Mouse (Mus musculus): Measurements from ENCODE around the gene Wdr76. TPM values are rescaled to one million over a fixed set of nuclear protein-coding genes. Genes with fewer than 3 reads are reported as not detected.
"Not testable (repeated sequence)": the region's sequence is repeated elsewhere in the genome, so short reads cannot be mapped to it uniquely, and the experiment has no call there.

Wdr76 gene
- polyA plus RNA-seq, 1 experiment from 2014 or later, result 6.4 TPM

- H3K4me3 ChIP-seq (replicated peaks); H3K4me1 ChIP-seq (replicated peaks); H3K4me2 ChIP-seq (replicated peaks); ATAC-seq; H3K27me3 ChIP-seq; H3K27ac ChIP-seq; H3K9ac ChIP-seq (replicated peaks); H3K9me3 ChIP-seq; H3K36me3 ChIP-seq: not testable (repeated sequence)
- 90% methylated on average over 2 of the region's 2 CpGs for WGBS
Measured at GRCm38 (mm10) chr2:121484403-121484802, 22.1 kb upstream of the Wdr76 start.

- H3K4me3 ChIP-seq (replicated peaks); H3K4me1 ChIP-seq (replicated peaks); H3K9me3 ChIP-seq; H3K27me3 ChIP-seq; H3K27ac ChIP-seq; H3K36me3 ChIP-seq; H3K4me2 ChIP-seq (replicated peaks); H3K9ac ChIP-seq (replicated peaks); ATAC-seq: not testable (repeated sequence)
- 85% methylated on average over 3 of the region's 6 CpGs for WGBS
Measured at GRCm38 (mm10) chr2:121501550-121501949, 5.0 kb upstream of the Wdr76 start.

DNA sequence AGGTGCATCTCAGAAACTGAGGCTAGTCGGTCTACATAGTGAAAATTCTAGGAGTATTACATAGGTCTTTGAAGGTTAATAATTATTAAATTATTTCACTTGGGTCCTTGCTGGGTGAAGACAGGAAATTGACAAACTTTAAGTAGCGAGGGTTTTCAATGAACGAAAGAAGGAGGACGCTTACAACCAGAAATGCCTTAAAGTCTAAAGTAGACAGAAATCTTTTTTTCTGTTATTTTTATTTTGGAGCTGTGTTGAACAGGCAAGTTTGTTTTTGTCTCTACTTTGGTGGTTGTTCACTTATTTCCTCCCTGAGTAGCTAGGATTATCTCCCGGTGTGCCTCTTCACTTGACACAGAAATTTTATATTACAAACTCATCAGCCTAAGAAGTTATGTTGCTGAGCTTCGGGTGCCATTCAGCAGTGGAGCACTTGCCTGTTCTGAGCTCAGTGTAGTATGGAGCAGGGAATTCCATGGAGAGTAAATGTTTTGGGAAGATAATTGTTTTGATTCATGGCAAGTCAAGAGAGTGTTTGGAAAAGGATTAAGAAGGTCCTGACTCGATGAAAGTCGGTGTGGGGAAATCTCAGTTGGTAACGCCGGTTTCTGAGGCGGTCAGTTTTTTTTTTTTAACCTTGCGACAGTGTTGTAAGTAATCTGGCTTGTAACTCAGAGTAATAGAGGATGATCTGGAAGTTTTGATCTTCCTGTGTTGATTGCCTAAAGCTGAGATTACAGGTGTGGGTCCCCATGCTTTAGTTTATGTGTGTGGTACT is 839 bp downstream of the Wdr76 start:
- H3K27me3 ChIP-seq, result no peaks in the 10 kb centered on the region
- H3K4me3 ChIP-seq (replicated peaks), result peak overlapping the region; percentile 61
- 18% methylated on average over 12 of the region's 12 CpGs for WGBS
- H3K27ac ChIP-seq, result no peak overlapping the region
- H3K4me2 ChIP-seq (replicated peaks), result peak overlapping the region; percentile 64
- peaks cover 21% of the 10 kb centered on the region for H3K4me1 ChIP-seq (replicated peaks)
- H3K36me3 ChIP-seq, result peaks cover 16% of the 10 kb centered on the region
- no peak for ATAC-seq
- H3K9me3 ChIP-seq, result no peaks in the 10 kb centered on the region
- peak overlapping the region; percentile 70 for H3K9ac ChIP-seq (replicated peaks)

DNA sequence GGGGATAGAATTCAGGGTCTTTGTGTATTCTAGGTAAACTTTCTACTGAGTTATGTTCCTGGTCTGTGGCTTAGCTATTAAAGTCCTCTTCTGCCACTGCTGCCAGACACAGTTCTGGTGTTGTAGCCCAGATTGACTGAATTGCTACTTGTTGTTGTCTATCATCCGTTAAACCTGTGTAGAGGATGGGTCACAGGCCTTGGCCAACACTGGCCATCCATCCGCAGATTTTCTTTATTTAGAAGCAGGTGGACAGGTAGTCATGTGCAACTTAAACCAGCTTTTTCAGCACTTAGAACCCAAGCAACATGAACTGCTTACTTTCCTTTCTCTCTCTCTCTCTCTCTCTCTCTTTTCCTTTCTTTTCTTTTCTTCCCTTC is 1.4 kb downstream of the Wdr76 start:
- no peak for ATAC-seq
- Histone ChIP-seq H3K4me1 (replicated peaks) (peaks cover 21% of the 10 kb centered on the region), H3K36me3 (peaks cover 16% of the 10 kb centered on the region), H3K27ac (no peak overlapping the region), H3K4me3 (replicated peaks) (peak overlapping the region; percentile 61), H3K9me3 (no peaks in the 10 kb centered on the region), H3K9ac (replicated peaks) (peak overlapping the region; percentile 70; the same call in 1 of the 2 replicates), H3K27me3 (no peaks in the 10 kb centered on the region), H3K4me2 (replicated peaks) (peak overlapping the region; percentile 64)
- 91% methylated on average over 2 of the region's 2 CpGs for WGBS

- peak overlapping the region; percentile 51 for H3K4me2 ChIP-seq (replicated peaks)
- peak; percentile 55 for ATAC-seq
- no peaks in the 10 kb centered on the region for H3K9me3 ChIP-seq
- H3K27ac ChIP-seq, result no peak overlapping the region
- H3K27me3 ChIP-seq, result no peaks in the 10 kb centered on the region
- H3K4me1 ChIP-seq (replicated peaks), result peaks cover 21% of the 10 kb centered on the region
- H3K9ac ChIP-seq (replicated peaks), result peak overlapping the region; percentile 52
- H3K4me3 ChIP-seq (replicated peaks), result peak overlapping the region; percentile 34
- 19% methylated on average over 16 of the region's 16 CpGs for WGBS
- peaks cover 13% of the 10 kb centered on the region for H3K36me3 ChIP-seq
Measured at GRCm38 (mm10) chr2:121509584-121509983, 3.1 kb downstream of the Wdr76 start.

- Histone ChIP-seq H3K27ac (no peak overlapping the region), H3K36me3 (peaks cover 13% of the 10 kb centered on the region), H3K9me3 (no peaks in the 10 kb centered on the region), H3K4me2 (replicated peaks) (no peak overlapping the region), H3K4me3 (replicated peaks) (no peak overlapping the region), H3K27me3 (no peaks in the 10 kb centered on the region), H3K9ac (replicated peaks) (no peak overlapping the region), H3K4me1 (replicated peaks) (peaks cover 18% of the 10 kb centered on the region)
- no peak for ATAC-seq
- WGBS, result 94% methylated on average over 8 of the region's 8 CpGs
Measured at GRCm38 (mm10) chr2:121511401-121511800, 4.9 kb downstream of the Wdr76 start.

- H3K36me3 ChIP-seq, result peaks cover 16% of the 10 kb centered on the region
- not testable (repeated sequence) for H3K27me3 ChIP-seq; H3K4me2 ChIP-seq (replicated peaks); H3K4me3 ChIP-seq (replicated peaks); H3K9ac ChIP-seq (replicated peaks); ATAC-seq; H3K4me1 ChIP-seq (replicated peaks); H3K27ac ChIP-seq; H3K9me3 ChIP-seq
- WGBS, result 95% methylated on average over 4 of the region's 5 CpGs
Measured at GRCm38 (mm10) chr2:121512991-121513765, 6.7 kb downstream of the Wdr76 start.

GRCm38 (mm10) chr2:121514211-121514610 is 7.7 kb downstream of the Wdr76 start:
- Histone ChIP-seq H3K27ac (no peak overlapping the region), H3K9me3 (no peaks in the 10 kb centered on the region), H3K9ac (replicated peaks) (no peak overlapping the region), H3K4me3 (replicated peaks) (no peak overlapping the region), H3K27me3 (no peaks in the 10 kb centered on the region), H3K4me1 (replicated peaks) (peaks cover 5% of the 10 kb centered on the region), H3K4me2 (replicated peaks) (no peak overlapping the region), H3K36me3 (peaks cover 20% of the 10 kb centered on the region)
- 94% methylated on average over 4 of the region's 4 CpGs for WGBS
- ATAC-seq, result no peak

DNA sequence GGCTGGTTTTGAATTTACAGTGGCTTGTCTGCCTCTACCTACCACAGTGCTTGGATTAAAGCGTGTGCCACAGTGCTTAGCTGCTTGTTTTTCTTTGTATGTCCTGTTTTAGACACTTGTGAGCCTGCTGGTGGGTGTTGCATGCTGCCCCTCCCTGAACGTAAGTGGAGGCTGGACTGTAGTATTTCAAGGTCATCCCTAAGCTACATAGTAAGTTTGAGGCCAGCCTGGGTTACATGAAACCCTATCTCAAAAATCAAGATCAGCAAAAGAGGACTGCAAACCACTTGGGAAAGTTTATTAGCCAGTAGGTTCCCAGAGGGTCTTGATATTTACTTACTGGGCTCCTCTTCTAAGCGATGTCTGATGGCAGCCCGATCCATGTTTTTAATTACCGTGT is 11.6 kb downstream of the Wdr76 start:
- 94% methylated on average over 5 of the region's 5 CpGs for WGBS
- Histone ChIP-seq H3K27ac (no peak overlapping the region), H3K36me3 (peaks cover 11% of the 10 kb centered on the region), H3K27me3 (no peaks in the 10 kb centered on the region), H3K4me3 (replicated peaks) (no peak overlapping the region), H3K4me1 (replicated peaks) (no peaks in the 10 kb centered on the region), H3K9me3 (no peaks in the 10 kb centered on the region), H3K4me2 (replicated peaks) (no peak overlapping the region), H3K9ac (replicated peaks) (no peak overlapping the region)
- ATAC-seq, result no peak

DNA sequence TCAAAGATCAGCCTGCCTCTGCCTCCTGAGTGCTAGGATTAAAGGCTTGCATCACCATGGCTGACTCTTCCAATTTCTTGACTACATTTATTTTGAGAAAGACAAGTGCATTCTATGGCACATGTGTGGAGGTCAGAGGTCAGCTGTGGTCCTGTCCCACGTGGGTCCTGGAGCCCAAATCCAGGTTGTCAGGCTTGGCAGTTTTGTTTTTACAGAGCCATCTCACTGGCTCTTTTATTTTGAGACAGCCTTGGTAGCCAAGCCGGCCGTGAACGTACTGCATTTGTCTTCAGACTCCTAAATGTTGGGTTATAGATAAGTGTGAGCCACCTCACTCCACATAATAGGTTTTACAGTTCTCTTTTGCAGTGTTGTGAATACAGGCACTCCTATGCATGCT is 12.2 kb downstream of the Wdr76 start:
- H3K4me2 ChIP-seq (replicated peaks); ATAC-seq; H3K9ac ChIP-seq (replicated peaks); H3K9me3 ChIP-seq; H3K27ac ChIP-seq; H3K4me1 ChIP-seq (replicated peaks); H3K4me3 ChIP-seq (replicated peaks); H3K27me3 ChIP-seq: not testable (repeated sequence)
- WGBS, result 93% methylated on average over 4 of the region's 4 CpGs
- H3K36me3 ChIP-seq, result peaks cover 11% of the 10 kb centered on the region

DNA sequence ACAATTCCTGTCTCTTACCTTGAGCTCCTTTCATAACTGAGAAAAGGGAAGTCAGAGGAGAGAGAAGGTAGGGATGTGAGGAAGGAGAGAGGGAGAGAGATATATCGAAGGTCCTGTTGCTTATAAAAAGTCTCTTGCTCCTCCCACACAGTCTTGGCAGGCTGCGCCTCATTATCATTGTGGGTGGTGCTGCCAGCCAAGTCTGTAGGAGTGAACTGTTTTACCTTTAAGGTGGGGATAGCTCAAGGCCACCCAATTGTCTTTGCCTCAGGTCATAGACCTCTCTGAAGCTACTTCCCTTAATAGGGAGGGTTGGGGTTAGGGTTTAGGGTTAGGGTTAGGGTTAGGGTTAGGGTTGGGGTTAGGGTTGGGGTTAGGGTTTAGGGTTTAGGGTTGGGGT is 15.5 kb downstream of the Wdr76 start:
- no peaks in the 10 kb centered on the region for H3K4me1 ChIP-seq (replicated peaks)
- H3K4me2 ChIP-seq (replicated peaks), result no peak overlapping the region
- no peak overlapping the region for H3K27ac ChIP-seq
- no peaks in the 10 kb centered on the region for H3K27me3 ChIP-seq
- 94% methylated on average over 2 of the region's 2 CpGs for WGBS
- no peak for ATAC-seq
- no peak overlapping the region for H3K9ac ChIP-seq (replicated peaks)
- H3K9me3 ChIP-seq, result no peaks in the 10 kb centered on the region
- peaks cover 30% of the 10 kb centered on the region for H3K36me3 ChIP-seq
- no peak overlapping the region for H3K4me3 ChIP-seq (replicated peaks)

DNA sequence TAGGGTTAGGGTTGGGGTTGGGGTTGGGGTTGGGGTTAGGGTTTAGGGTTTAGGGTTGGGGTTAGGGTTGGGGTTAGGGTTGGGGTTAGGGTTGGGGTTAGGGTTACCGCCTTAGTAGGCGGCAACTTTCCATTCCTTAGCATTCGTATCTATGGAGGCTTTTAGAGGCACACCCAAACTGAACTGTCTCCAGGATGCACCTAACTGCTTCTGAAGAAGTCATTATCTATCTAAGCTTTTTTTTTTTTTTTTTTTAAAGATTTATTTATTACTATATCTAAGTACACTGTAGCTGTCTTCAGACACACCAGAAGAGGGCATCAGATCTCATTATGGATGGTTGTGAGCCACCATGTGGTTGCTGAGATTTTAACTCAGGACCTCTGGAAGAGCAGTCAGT is 16.3 kb downstream of the Wdr76 start:
- H3K9me3 ChIP-seq; H3K4me2 ChIP-seq (replicated peaks); H3K4me3 ChIP-seq (replicated peaks); ATAC-seq; H3K4me1 ChIP-seq (replicated peaks); H3K27me3 ChIP-seq; H3K27ac ChIP-seq; H3K9ac ChIP-seq (replicated peaks): not testable (repeated sequence)
- 100% methylated on average over 3 of the region's 3 CpGs for WGBS
- peaks cover 30% of the 10 kb centered on the region for H3K36me3 ChIP-seq

All from midbrain, embryonic 13.5 days (tissue).